ENCODE assay signal across 38 mouse cellular contexts in the genomic region with DNA sequence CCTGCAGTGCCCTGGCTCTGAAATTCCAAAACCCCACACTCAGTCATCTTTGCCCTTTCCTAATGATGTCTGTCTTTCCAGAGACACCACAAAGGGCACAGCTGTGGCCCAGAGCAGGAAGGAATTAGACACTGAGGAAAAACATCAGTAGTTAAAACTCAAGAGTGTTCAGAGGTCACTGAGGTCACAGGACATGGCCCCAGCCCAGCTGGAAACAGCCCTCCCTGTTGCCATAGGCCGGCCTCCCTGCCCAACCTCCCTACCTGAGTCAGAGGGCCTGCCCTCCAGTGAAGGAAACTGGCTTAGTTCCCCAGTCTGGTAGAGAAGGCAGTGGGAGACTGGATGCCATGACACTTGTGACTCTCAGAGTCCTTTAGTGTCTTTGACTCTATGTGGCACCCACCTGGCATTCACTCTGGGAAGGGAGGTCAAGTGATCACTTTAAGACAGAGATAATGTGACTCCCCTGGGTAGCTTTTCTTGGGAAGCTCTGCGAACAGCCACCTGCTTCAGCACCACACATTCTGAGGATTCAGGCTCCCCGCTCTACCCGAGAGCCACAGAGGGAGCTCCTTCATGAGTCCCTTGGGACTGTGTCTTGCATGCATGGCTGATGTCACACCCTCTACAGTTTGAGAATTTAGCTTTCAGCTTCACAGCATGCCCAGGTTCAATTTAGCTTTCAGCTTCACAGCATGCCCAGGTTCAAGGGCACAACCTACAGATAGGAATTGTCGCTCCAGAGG. TPM values are rescaled to one million over a fixed set of nuclear protein-coding genes. Genes with fewer than 3 reads are reported as not detected.
DNase-seq lines count a peak whose midpoint lies in the region; ATAC-seq and TF ChIP-seq lines count a peak whose summit lies in the region.
"Had no signal": no experiment of that assay in that cellular context is flagged by ENCODE, and none has a peak within 500 bp of the region (broad histone marks: within the 10 kb centered on the region; RNA-seq: fewer than 3 reads in every experiment).

No protein-coding gene starts in this region.

- H3K27ac ChIP-seq in heart, embryonic 12.5 days (ENCODE audit: poor library complexity, severe bottlenecking), result no peak overlapping the region
- H3K27ac ChIP-seq in hindbrain, postnatal 0 days, result no peak overlapping the region
- H3K27ac ChIP-seq: embryonic facial prominence, embryonic 12.5 days; forebrain, embryonic 10.5 days; forebrain, embryonic 15.5 days; kidney, postnatal 0 days; liver, embryonic 14.5 days; macrophage; midbrain, embryonic 15.5 days; neural tube, embryonic 15.5 days had no signal

- intact Hi-C loops in heart, postnatal 25 days (cut with DNase I), result no loop called here

- ATAC-seq in heart, embryonic 12.5 days (ENCODE audit: insufficient number of reproducible peaks, low FRiP score), result 0 out of 2 replicates have a peak, but pooled peaks have one; percentile 11
- ATAC-seq in hindbrain, postnatal 0 days, result no peak
- ATAC-seq: forebrain, embryonic 15.5 days; intestine, embryonic 16.5 days; midbrain, embryonic 15.5 days; Patski had no signal

- 67% methylated on average over 5 of the region's 5 CpGs for WGBS in heart, embryonic 12.5 days
- 64% methylated on average over 5 of the region's 5 CpGs for WGBS in hindbrain, postnatal 0 days

- H3K36me3 ChIP-seq in heart, embryonic 12.5 days, result no peaks in the 10 kb centered on the region
- H3K36me3 ChIP-seq in hindbrain, postnatal 0 days (ENCODE audit: insufficient read depth, low read length), result no peaks in the 10 kb centered on the region
- H3K36me3 ChIP-seq: embryonic facial prominence, embryonic 12.5 days; forebrain, embryonic 10.5 days; forebrain, embryonic 15.5 days; midbrain, embryonic 15.5 days; neural tube, embryonic 15.5 days had no signal

- H3K27me3 ChIP-seq in heart, embryonic 12.5 days (replicated peaks), result no peaks in the 10 kb centered on the region
- no peaks in the 10 kb centered on the region for H3K27me3 ChIP-seq in hindbrain, postnatal 0 days (ENCODE audit: insufficient read depth, low read length)
- H3K27me3 ChIP-seq: embryonic facial prominence, embryonic 12.5 days; forebrain, embryonic 15.5 days; midbrain, embryonic 15.5 days; neural tube, embryonic 15.5 days; Patski had no signal

- H3K9ac ChIP-seq in heart, embryonic 12.5 days, result no peak overlapping the region
- no peak overlapping the region for H3K9ac ChIP-seq in hindbrain, postnatal 0 days (replicated peaks; ENCODE audit: low read length)
- H3K9ac ChIP-seq: embryonic facial prominence, embryonic 12.5 days; forebrain, embryonic 15.5 days; liver, embryonic 14.5 days; midbrain, embryonic 15.5 days; neural tube, embryonic 15.5 days had no signal

- no peaks in the 10 kb centered on the region for H3K9me3 ChIP-seq in heart, embryonic 12.5 days (replicated peaks)
- H3K9me3 ChIP-seq in hindbrain, postnatal 0 days (ENCODE audit: low read length), result no peaks in the 10 kb centered on the region
- H3K9me3 ChIP-seq: embryonic facial prominence, embryonic 12.5 days; forebrain, embryonic 10.5 days; forebrain, embryonic 15.5 days; midbrain, embryonic 15.5 days; neural tube, embryonic 15.5 days had no signal

- H3K4me1 ChIP-seq in heart, embryonic 12.5 days (replicated peaks), result peaks cover 22% of the 10 kb centered on the region
- H3K4me1 ChIP-seq in hindbrain, postnatal 0 days (ENCODE audit: insufficient read depth, low read length), result peaks cover 14% of the 10 kb centered on the region; the same call in 1 of the 2 replicates

- no peak for TF ChIP-seq CTCF in hindbrain, postnatal 0 days (IDR thresholded peaks at IDR 0.05; ENCODE audit: low read depth)

- H3K4me2 ChIP-seq in heart, embryonic 12.5 days, result no peak overlapping the region
- H3K4me2 ChIP-seq in hindbrain, postnatal 0 days (ENCODE audit: low read depth, low read length), result no peak overlapping the region
- H3K4me2 ChIP-seq: embryonic facial prominence, embryonic 12.5 days; forebrain, embryonic 15.5 days; midbrain, embryonic 15.5 days; neural tube, embryonic 15.5 days had no signal

- H3K4me3 ChIP-seq in heart, embryonic 12.5 days, result no peak overlapping the region
- no peak overlapping the region for H3K4me3 ChIP-seq in hindbrain, postnatal 0 days (ENCODE audit: low read length)
- H3K4me3 ChIP-seq: embryonic facial prominence, embryonic 12.5 days; forebrain, embryonic 10.5 days; forebrain, embryonic 15.5 days; midbrain, embryonic 15.5 days; neural tube, embryonic 15.5 days had no signal

- no peak for DNase-seq in heart, adult 18-20 months
- peak; percentile 21 for DNase-seq in 3T3-L1 (ENCODE audit: low read depth, low spot score)
- DNase-seq in R1 (ENCODE audit: low read depth, low spot score), result peak; percentile 44
- DNase-seq in embryo, embryonic 11 days, result peak; percentile 25
- DNase-seq in hindbrain, postnatal 0 days (ENCODE audit: low spot score), result no peak
- no peak for DNase-seq in cerebellum, postnatal 36 days
- no peak for DNase-seq in heart, postnatal 25 days (ENCODE audit: low spot score)
- DNase-seq: adrenal gland, postnatal 25 days; cerebellum, adult 11-12 months; cerebellum, postnatal 25 days; gastrocnemius, postnatal 25 days; heart, adult 11 months; heart, postnatal 14 days; kidney, adult 8-10 months; layer of hippocampus, postnatal 36 days; liver; lung, adult 2 months; lung, postnatal 10 days; spleen, adult 18-20 months; thymus, postnatal 36 days had no signal

RNA-seq across cellular contexts. Expression of gene Meltf, which starts 15.0 kb away (rescaled TPM):
- 0.09 and 0.15 TPM in 2 replicates for polyA plus RNA-seq in heart, embryonic 12.5 days (2016; fragmentation: Nextera tagmentation; extraction: Ambion mirVana)
- total RNA-seq in heart, adult 18-20 months (2021), result under 1 TPM in 1 of 2 experiments, not detected in 1; 0.08 TPM
- total RNA-seq in hindbrain, postnatal 0 days (2014; rRNA removed), result 0.14 and 0.16 TPM in 2 replicates
- 0.18 and 0.41 TPM in 2 replicates for polyA plus RNA-seq in hindbrain, postnatal 0 days (2015; fragmentation: Nextera tagmentation; extraction: Ambion mirVana)
- under 1 TPM in 1 of 2 experiments, not detected in 1; 0.10 TPM for total RNA-seq in heart, postnatal 25 days (2021)
- total RNA-seq: adrenal gland, adult 18-20 months; adrenal gland, postnatal 25 days; gastrocnemius, adult 18-20 months; gastrocnemius, postnatal 25 days; megakaryocyte-erythroid progenitor cell, adult 5-6 weeks; MEL had no signal
- polyA plus RNA-seq: C2C12; forebrain, embryonic 10.5 days; heart, embryonic 14.5 days; hindbrain, embryonic 11.5 days; macrophage had no signal

RNA-seq across cellular contexts. Expression of gene Pigz, which starts 40.1 kb away (rescaled TPM):
- polyA plus RNA-seq in heart, embryonic 12.5 days (2016; fragmentation: Nextera tagmentation; extraction: Ambion mirVana), result 0.32 and 0.52 TPM in 2 replicates
- total RNA-seq in heart, adult 18-20 months (2021), result 1 to 10 TPM; 2.2 to 3.5 TPM
- 6.1 and 16.9 TPM in 2 replicates for total RNA-seq in hindbrain, postnatal 0 days (2014; rRNA removed)
- polyA plus RNA-seq in hindbrain, postnatal 0 days (2015; fragmentation: Nextera tagmentation; extraction: Ambion mirVana), result 5.2 and 5.5 TPM in 2 replicates
- 1 to 10 TPM; 1.7 to 3.3 TPM for total RNA-seq in heart, postnatal 25 days (2021)
- total RNA-seq: adrenal gland, postnatal 25 days; megakaryocyte-erythroid progenitor cell, adult 5-6 weeks had no signal

RNA-seq across cellular contexts. Expression of gene 0610012G03Rik, which starts 54.7 kb away (rescaled TPM):
- polyA plus RNA-seq in heart, embryonic 12.5 days (2016; fragmentation: Nextera tagmentation; extraction: Ambion mirVana), result 90.3 and 91.4 TPM in 2 replicates
- total RNA-seq in heart, adult 18-20 months (2021), result 10 to 100 TPM; 74.8 to 79.2 TPM
- total RNA-seq in hindbrain, postnatal 0 days (2014; rRNA removed), result 111 and 117 TPM in 2 replicates
- 142 and 144 TPM in 2 replicates for polyA plus RNA-seq in hindbrain, postnatal 0 days (2015; fragmentation: Nextera tagmentation; extraction: Ambion mirVana)
- total RNA-seq in heart, postnatal 25 days (2021), result 10 to 100 TPM; 81.8 to 82.0 TPM

RNA-seq across cellular contexts. Expression of gene Ncbp2, which starts 54.7 kb away (rescaled TPM):
- 79.4 and 85.0 TPM in 2 replicates for polyA plus RNA-seq in heart, embryonic 12.5 days (2016; fragmentation: Nextera tagmentation; extraction: Ambion mirVana)
- total RNA-seq in heart, adult 18-20 months (2021), result 10 to 100 TPM; 24.8 to 26.4 TPM
- 18.0 and 19.9 TPM in 2 replicates for total RNA-seq in hindbrain, postnatal 0 days (2014; rRNA removed)
- polyA plus RNA-seq in hindbrain, postnatal 0 days (2015; fragmentation: Nextera tagmentation; extraction: Ambion mirVana), result 63.7 and 64.9 TPM in 2 replicates
- total RNA-seq in heart, postnatal 25 days (2021), result 10 to 100 TPM; 21.4 to 25.5 TPM

Comparison
In these comparisons a context has a peak if more than half of its experiments do, and no peak if none do; other contexts are left out.
1. DNase-seq: peak in 3T3-L1 (single experiment), R1 (single experiment) and embryo, embryonic 11 days (single experiment); none in heart, adult 18-20 months (0 of 2), hindbrain, postnatal 0 days (single experiment), cerebellum, postnatal 36 days (0 of 2) and heart, postnatal 25 days (single experiment).